Mouse (Mus musculus): ENCODE results near the gene Tsga13.

- TF ChIP-seq GATA1 (IDR thresholded peaks at IDR 0.05; ENCODE audit: borderline replicate concordance, low read length) (no peak), FLI1 (IDR thresholded peaks at IDR 0.05; ENCODE audit: low read length) (no peak)
Observed at GRCm38 (mm10) chr6:30897520-30897919, 17.9 kb downstream of the Tsga13 start.

All from megakaryocyte, embryonic 14.5 days (primary cell).